Mouse (Mus musculus) mouse embryonic stem cell (cell line): ENCODE results near the gene D930048N14Rik.
"Not testable (repeated sequence)": the region's sequence is repeated elsewhere in the genome, so short reads cannot be mapped to it uniquely, and the experiment has no call there.

Source experiments
- in situ Hi-C, 2 experiments: fragments of 300-500 bp; cut with MboI; formaldehyde crosslinking; loops; 1 replicate in 1 of 2; 3 replicates in 1 of 2; pipeline ENCODE4 v1.14.3; 2019 to 2020; ENCODE audit warnings: low sequenced_read_pairs in 2 of 2, low pct_unique_long_range_greater_than_20kb in 1 of 2, mixed read lengths in 1 of 2; ENCODE audit not compliant: unreplicated experiment in 1 of 2

Gene D930048N14Rik

GRCm38 (mm10) chr11:51646751-51647667 is 3.7 kb upstream of the D930048N14Rik start:
- in situ Hi-C loops = no loop called here

- in situ Hi-C loops = no loop called here
Measured at GRCm38 (mm10) chr11:51648566-51648965, 2.2 kb upstream of the D930048N14Rik start.

GRCm38 (mm10) chr11:51649111-51649888 is 1.5 kb upstream of the D930048N14Rik start:
- in situ Hi-C loops = no loop called here

DNA sequence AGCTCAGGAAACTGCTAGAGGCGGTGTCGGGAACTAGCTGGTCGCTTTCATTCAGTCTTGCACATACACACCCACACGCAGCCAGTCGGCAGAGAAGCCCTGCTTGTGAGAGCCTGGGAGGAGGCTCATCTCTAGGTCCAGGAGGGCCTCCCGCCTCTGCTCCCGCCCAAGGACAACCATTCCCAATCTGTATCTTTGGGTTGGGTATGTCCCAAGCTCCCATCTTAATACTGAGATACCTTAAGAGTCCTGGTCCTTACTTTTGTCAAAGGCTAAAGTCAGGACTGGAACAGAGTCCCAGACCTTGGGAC is 910 bp upstream of the D930048N14Rik start:
- in situ Hi-C loops = loop anchor here in 1 of 2 experiments (5.0 kb wide), 1 partner anchor 33 kb away; the partner anchor contains the start of gene Nhp2

DNA sequence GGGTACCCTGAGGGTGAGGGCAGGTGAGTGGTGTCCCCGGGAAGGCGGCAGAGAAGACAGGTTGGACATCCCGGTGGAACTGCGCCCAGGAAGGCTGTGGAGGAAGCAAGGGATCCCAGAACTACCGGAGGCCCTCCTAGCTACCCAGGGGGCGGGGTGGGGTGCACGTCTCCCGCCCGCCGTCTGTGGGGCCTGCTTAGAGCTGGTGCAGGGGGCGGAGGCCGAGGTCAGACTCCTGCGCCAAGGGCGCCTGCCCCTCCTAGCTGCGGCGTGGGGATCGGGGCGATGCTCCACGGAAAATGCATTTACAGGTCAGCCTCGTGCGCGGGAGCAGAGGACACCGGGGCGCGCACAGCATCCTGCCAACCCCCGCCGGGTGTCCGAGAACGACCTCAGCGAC is 493 bp upstream of the D930048N14Rik start:
- in situ Hi-C loops = loop anchor here in 1 of 2 experiments (5.0 kb wide), 1 partner anchor 33 kb away; the partner anchor contains the start of gene Nhp2

GRCm38 (mm10) chr11:51652889-51653418 is 2.2 kb downstream of the D930048N14Rik start:
- in situ Hi-C loops = loop anchor here in 1 of 2 experiments (5.0 kb wide), 1 partner anchor 36 kb away; the partner anchor contains the start of gene Nhp2

DNA sequence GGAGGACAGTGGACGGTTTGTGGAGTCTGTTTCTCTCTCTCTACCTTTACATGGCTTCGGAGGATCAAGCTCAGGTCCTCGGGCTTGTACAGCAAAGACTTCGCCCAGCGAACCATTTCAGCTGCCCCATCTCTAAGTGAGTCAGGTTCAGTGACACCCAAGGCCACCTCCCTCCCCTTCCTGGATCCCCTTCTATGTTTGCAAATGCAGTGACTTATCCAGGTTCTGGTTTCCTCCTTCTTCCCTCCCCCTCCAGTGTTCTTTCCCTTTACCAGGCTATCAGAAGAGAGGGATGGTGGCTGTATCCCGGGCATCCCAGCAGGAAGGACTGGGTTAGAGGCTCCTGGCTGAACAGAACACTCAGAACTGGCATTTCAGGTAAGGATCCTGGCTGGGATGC is 3.0 kb downstream of the D930048N14Rik start:
- in situ Hi-C loops = loop anchor here in 1 of 2 experiments (5.0 kb wide), 1 partner anchor 36 kb away; the partner anchor contains the start of gene Nhp2

DNA sequence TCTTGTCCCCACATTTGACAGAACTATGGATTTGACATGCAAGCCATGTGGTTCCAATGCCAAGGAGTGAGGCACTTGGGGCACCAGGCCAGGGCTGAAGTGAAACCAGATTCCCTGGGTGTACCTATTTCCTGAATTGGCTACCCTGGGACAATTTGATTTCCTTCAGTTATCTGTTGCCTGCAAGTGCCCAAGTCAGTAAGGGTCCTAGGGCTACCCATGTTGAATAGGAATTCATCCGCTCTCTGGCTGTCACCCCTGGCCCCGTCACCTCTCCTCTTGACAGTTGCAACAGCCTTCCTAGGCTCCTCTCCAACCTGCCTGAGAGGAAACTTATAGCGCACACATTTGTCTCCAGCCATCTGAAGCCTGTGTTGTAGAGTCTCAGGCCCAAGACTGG is 4.1 kb downstream of the D930048N14Rik start:
- in situ Hi-C loops = loop anchor here in 1 of 2 experiments (5.0 kb wide), 1 partner anchor 38 kb away; the partner anchor contains the start of gene Nhp2

DNA sequence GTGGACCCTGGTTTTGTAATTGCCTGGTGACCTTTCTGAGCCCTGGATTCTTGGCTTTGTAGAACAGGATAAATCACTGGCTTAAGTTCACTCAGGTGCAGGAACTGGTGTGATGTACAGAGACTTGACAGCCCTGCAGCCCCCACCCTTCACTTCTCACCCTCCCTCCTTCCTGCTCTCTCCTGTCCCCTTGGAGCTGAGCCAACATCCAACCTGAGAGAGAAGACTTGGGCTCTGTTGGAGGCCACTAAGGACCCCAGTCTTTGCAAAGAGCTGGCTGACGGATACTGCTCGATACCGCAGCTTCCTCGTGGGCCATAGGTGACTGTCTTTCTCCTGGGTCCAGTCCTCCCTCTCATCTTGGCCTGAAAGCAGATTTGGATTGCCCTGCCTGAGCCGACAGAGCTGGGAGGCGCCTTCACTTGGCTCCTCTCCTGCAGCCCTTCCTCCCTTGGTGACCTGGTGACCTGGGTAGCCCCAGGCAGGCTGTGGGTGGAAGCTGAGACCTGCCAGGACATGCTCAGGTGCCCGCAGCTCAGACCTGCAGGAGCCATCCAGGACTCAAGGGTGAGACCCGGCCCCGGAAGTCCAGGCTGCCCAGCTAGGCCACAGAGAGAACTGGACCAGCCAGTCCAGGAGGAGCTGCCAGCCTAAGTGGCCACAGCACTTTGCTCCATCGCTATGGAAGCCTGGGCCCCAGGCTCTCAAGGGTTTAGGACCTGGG is 6.2 kb downstream of the D930048N14Rik start:
- in situ Hi-C loops = no loop called here

DNA sequence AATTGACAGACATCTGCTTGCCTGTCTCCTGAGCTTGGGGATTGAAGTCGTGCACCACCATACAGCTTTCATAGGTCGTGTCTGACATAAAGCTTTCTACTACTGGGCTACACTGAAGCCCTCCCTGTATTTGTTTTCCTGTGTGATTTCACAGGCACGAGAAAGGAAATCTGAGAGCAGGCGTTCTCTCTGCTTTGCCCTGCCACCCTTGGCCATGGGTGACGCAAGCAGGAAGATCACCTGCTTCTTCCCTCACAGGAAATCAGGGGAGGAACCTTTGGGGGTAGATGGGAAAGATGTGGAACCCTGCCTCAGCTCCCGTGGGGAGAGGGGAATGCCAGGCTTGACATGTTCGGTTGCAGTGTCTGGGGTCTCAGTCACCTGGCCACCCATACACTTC is 7.5 kb downstream of the D930048N14Rik start:
- in situ Hi-C loops = no loop called here

GRCm38 (mm10) chr11:51658705-51659104 is 8.0 kb downstream of the D930048N14Rik start:
- in situ Hi-C loops = no loop called here

DNA sequence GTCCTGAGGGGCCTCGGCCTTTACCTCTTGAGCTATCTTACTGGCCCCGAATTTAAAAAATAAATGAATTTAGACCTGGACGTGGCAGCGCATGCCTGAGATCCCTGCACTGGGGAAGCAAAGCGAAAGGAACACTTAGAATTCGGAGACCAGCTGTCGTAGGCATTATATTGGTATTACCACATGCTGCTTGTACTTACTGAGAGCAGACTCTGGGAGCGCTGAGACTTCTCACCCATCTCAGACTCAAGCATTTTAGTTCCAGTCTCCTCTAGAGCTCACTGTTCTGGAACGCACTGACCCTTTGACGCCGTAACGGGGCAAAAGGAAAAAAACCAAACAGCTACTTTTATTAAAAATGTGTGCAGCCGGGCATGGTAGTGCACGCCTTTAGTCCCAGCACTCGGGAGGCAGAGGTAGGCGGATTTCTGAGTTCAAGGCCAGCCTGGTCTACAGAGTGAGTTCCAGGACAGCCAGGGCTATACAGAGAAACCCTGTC is 11.2 kb downstream of the D930048N14Rik start:
- in situ Hi-C loops = no loop called here

DNA sequence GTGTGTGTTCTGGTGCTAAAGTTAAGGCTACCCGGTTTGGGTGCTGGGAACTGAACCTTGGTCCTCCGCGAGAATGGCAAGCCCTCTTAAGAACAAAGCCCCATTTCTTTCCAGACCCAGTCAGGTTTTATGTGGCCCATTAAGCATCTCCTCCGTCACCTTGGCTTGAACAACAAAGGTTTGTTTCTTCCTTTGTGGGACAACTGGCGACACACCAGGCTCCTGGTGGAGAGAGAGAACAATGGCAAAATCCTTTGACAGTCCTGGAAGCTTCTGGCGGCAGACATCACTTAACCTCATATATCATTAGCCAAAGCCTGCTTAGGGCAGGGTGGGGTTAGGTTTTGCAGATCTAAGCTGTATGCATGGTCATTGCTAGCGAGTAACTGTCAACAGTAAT is 11.9 kb downstream of the D930048N14Rik start:
- in situ Hi-C loops = no loop called here

GRCm38 (mm10) chr11:51664747-51665146 is 14.0 kb downstream of the D930048N14Rik start:
- in situ Hi-C loops = not testable (repeated sequence)

DNA sequence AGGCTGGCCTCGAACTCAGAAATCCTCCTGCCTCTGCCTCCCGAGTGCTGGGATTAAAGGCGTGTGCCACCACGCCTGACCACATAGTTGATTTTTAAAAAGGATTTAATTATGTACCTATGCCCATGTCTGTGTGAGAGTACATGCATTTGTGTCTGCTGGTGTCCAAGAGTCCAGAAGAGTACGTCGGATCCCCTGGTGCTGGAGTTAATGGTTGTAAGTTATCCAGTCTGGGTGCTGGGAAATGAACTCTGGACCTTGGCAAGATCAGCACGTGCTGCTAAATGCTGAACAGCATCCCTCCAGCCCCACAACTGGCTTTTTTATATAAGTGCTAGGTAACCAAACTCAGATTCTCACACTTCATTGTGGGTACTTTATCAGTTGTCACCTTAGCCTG is 20.1 kb downstream of the D930048N14Rik start:
- in situ Hi-C loops = no loop called here

DNA sequence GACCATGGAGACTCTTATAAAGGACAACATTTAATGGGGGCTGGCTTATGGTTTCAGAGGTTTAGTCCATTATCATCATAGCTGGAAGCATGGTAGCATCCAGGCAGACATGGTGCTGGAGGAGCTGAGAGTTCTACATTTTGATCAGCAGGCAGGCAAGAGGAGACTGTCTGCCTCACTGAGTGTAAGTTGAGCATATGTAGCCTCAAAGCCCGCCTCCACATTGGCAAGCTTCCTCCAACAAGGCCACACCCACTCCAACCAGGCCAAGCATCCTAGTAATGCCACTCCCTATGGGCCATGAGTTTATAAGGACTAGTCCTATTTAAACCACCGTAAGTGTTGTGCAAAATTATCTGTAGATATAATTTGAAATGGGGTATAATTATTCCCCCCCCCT is 20.6 kb downstream of the D930048N14Rik start:
- in situ Hi-C loops = no loop called here

- in situ Hi-C loops = no loop called here
Measured at GRCm38 (mm10) chr11:51673291-51673690, 22.5 kb downstream of the D930048N14Rik start.

DNA sequence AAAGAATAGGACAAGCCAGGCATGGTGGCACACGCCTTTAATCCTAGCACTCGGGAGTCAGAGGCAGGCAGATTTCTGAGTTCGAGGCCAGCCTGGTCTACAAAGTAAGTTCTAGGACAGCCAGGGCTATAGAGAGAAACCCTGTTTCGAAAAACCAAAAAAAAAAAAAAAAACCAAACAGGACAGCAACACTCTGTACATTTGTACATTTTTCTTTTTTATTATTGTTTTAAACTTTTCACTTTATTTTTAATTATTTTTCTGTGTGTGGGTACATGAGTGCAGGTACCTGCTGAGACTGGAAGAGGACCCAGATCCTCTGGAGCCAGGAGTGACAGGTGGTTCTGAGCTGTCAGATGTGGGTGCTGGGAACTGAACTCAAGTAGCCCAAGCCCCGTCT is 24.6 kb downstream of the D930048N14Rik start:
- in situ Hi-C loops = no loop called here
